Mouse (Mus musculus): ENCODE measurements around the gene Gins1. TPM values are rescaled to one million over a fixed set of nuclear protein-coding genes. Genes with fewer than 3 reads are reported as not detected.

Gene Gins1
- polyA plus RNA-seq (2012; ENCODE audit: insufficient read depth, insufficient read length, low replicate concordance, missing spikeins) = not detected in 2 replicates

DNA sequence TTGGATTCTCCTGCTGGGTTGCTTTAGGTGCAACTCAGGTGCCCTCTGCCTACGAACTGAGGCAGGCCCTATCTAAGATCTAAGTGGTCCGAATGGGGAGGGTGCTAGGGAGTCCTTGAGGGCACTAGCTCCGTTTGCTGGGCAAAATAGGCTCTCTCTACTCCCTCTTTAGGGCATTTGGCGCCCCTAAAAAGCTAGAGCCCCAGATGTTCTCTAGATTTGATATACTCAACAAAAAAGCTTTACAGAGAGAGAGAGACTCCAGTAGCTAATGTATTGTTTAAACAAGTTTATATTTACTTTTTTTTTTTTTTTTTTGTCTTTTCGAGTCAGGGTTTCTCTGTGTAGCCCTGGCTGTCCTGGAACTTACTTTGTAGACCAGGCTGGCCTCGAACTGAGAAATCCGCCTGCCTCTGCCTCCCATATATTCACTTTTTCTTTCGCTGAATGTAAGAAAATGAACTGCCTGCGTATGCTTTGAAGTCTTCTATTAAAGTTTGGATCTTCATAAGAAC lies at the start of gene Gins1:
Gene Gins1 (plus strand): TSS at position 465 of the 515 bp plus-strand sequence.
- H3K27ac ChIP-seq (ENCODE audit: insufficient read depth, low read depth, low read length) = peak within 1 kb of the TSS; percentile 81
- no peak for TF ChIP-seq POLR2A (IDR thresholded peaks at IDR 0.05; ENCODE audit: insufficient read depth, low read depth, low read length)
- TF ChIP-seq CTCF (IDR thresholded peaks at IDR 0.05; ENCODE audit: insufficient read depth, low read depth, low read length) = no peak
- H3K4me1 ChIP-seq (ENCODE audit: control insufficient read depth, insufficient read depth, low read length) = 0 out of 2 replicates have a peak, but pooled peaks cover 2% of the 10 kb centered on the region
- peak within 1 kb of the TSS; percentile 92 for H3K4me3 ChIP-seq (ENCODE audit: insufficient read depth, low read depth, low read length)
- 35% methylated on average over 9 of the region's 9 CpGs for WGBS

DNA sequence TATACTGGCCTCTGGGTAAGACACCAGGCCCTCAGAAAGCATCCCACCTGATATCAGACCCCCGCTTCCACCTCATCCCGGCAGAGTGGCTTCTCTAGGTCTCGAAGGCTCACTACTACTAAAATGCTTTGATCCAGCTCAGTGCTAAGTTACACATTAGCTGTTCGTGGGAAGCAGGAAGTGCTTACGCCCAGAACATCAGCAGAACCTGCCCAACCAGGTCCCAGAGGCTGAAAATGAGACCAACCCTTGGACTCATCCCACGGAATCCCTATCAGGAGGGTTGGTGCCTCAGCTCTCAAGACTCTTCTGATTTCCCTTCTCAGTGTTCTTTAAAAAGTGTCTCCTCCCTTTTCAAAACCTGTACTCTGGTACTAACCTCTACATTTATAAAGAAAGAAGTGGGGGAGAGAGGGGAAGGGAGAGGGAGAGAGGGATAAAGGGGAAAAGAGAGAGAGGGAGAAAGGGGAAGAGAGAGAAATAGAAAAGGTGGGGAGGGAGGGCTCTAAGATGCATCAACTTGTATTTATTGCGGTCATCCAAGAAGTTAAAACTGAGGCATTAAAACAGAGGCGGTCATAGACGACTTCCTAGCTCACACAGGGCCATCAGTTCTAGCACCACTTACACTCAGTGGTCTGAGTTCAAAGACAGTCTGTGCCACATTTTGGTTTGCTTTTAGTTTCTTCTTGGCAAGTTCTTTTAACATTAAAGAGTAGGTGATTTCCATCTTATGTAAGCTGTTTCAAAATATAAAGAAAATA lies 46.3 kb upstream of the Gins1 start:
- no peak overlapping the region for H3K4me3 ChIP-seq (ENCODE audit: insufficient read depth, low read depth, low read length)
- WGBS = 88% methylated on average over 9 of the region's 9 CpGs
- TF ChIP-seq POLR2A (IDR thresholded peaks at IDR 0.05; ENCODE audit: insufficient read depth, low read depth, low read length) = no peak
- no peak for TF ChIP-seq CTCF (IDR thresholded peaks at IDR 0.05; ENCODE audit: insufficient read depth, low read depth, low read length)
- no peak overlapping the region for H3K27ac ChIP-seq (ENCODE audit: insufficient read depth, low read depth, low read length)
- peaks cover 6% of the 10 kb centered on the region; the same call in 1 of the 2 replicates for H3K4me1 ChIP-seq (ENCODE audit: control insufficient read depth, insufficient read depth, low read length)

GRCm38 (mm10) chr2:150859709-150860470 lies 45.3 kb upstream of the Gins1 start:
- Histone ChIP-seq H3K27ac (ENCODE audit: insufficient read depth, low read depth, low read length) (no peak overlapping the region), H3K4me3 (ENCODE audit: insufficient read depth, low read depth, low read length) (no peak overlapping the region), H3K4me1 (ENCODE audit: control insufficient read depth, insufficient read depth, low read length) (peaks cover 4% of the 10 kb centered on the region; the same call in 1 of the 2 replicates)
- TF ChIP-seq POLR2A (IDR thresholded peaks at IDR 0.05; ENCODE audit: insufficient read depth, low read depth, low read length) (no peak), CTCF (IDR thresholded peaks at IDR 0.05; ENCODE audit: insufficient read depth, low read depth, low read length) (no peak)
- WGBS = 77% methylated on average over 11 of the region's 11 CpGs

GRCm38 (mm10) chr2:150861128-150861527 lies 44.1 kb upstream of the Gins1 start:
- Histone ChIP-seq H3K27ac (ENCODE audit: insufficient read depth, low read depth, low read length) (no peak overlapping the region), H3K4me1 (ENCODE audit: control insufficient read depth, insufficient read depth, low read length) (peaks cover 3% of the 10 kb centered on the region; the same call in 1 of the 2 replicates), H3K4me3 (ENCODE audit: insufficient read depth, low read depth, low read length) (no peak overlapping the region)
- TF ChIP-seq POLR2A (IDR thresholded peaks at IDR 0.05; ENCODE audit: insufficient read depth, low read depth, low read length) (no peak), CTCF (IDR thresholded peaks at IDR 0.05; ENCODE audit: insufficient read depth, low read depth, low read length) (no peak)
- 86% methylated on average over 2 of the region's 2 CpGs for WGBS

- H3K4me1 ChIP-seq (ENCODE audit: control insufficient read depth, insufficient read depth, low read length) = no peaks in the 10 kb centered on the region
- no peak for TF ChIP-seq CTCF (IDR thresholded peaks at IDR 0.05; ENCODE audit: insufficient read depth, low read depth, low read length)
- no peak for TF ChIP-seq POLR2A (IDR thresholded peaks at IDR 0.05; ENCODE audit: insufficient read depth, low read depth, low read length)
- WGBS = 96% methylated on average over 2 of the region's 2 CpGs
- no peak overlapping the region for H3K4me3 ChIP-seq (ENCODE audit: insufficient read depth, low read depth, low read length)
- no peak overlapping the region for H3K27ac ChIP-seq (ENCODE audit: insufficient read depth, low read depth, low read length)
Measured at GRCm38 (mm10) chr2:150867021-150867420, 38.2 kb upstream of the Gins1 start.

- TF ChIP-seq CTCF (IDR thresholded peaks at IDR 0.05; ENCODE audit: insufficient read depth, low read depth, low read length) = no peak
- TF ChIP-seq POLR2A (IDR thresholded peaks at IDR 0.05; ENCODE audit: insufficient read depth, low read depth, low read length) = no peak
- Histone ChIP-seq H3K4me3 (ENCODE audit: insufficient read depth, low read depth, low read length) (no peak overlapping the region), H3K27ac (ENCODE audit: insufficient read depth, low read depth, low read length) (no peak overlapping the region), H3K4me1 (ENCODE audit: control insufficient read depth, insufficient read depth, low read length) (no peaks in the 10 kb centered on the region)
- 89% methylated on average over 1 of the region's 1 CpGs for WGBS
Measured at GRCm38 (mm10) chr2:150869446-150869845, 35.8 kb upstream of the Gins1 start.

DNA sequence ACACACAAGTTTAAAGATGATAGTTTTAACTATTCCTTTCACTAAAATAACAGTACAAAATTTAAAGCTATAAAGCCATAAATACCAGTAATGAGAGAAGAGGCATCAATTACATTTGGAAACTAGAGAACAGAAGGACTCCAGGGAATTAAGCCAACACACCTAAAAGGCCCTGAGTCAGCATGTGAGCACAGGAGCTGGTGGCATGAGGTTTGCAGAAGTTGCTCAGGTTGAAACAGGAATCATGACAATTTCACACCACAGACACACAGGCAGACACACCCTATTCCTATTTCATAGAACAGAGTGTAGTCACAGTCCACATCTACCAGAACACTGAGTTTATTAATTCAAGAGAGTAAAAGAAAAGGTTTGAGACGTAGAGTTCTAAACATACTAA lies 30.7 kb upstream of the Gins1 start:
- WGBS = 68% methylated on average over 1 of the region's 1 CpGs
- TF ChIP-seq POLR2A (IDR thresholded peaks at IDR 0.05; ENCODE audit: insufficient read depth, low read depth, low read length) (no peak), CTCF (IDR thresholded peaks at IDR 0.05; ENCODE audit: insufficient read depth, low read depth, low read length) (no peak)
- peaks cover 3% of the 10 kb centered on the region; the same call in 1 of the 2 replicates for H3K4me1 ChIP-seq (ENCODE audit: control insufficient read depth, insufficient read depth, low read length)
- no peak overlapping the region for H3K4me3 ChIP-seq (ENCODE audit: insufficient read depth, low read depth, low read length)
- H3K27ac ChIP-seq (ENCODE audit: insufficient read depth, low read depth, low read length) = no peak overlapping the region

GRCm38 (mm10) chr2:150875226-150875625 lies 30.0 kb upstream of the Gins1 start:
- peaks cover 3% of the 10 kb centered on the region; the same call in 1 of the 2 replicates for H3K4me1 ChIP-seq (ENCODE audit: control insufficient read depth, insufficient read depth, low read length)
- H3K27ac ChIP-seq (ENCODE audit: insufficient read depth, low read depth, low read length) = no peak overlapping the region
- no peak overlapping the region for H3K4me3 ChIP-seq (ENCODE audit: insufficient read depth, low read depth, low read length)
- 98% methylated on average over 1 of the region's 1 CpGs for WGBS
- TF ChIP-seq POLR2A (IDR thresholded peaks at IDR 0.05; ENCODE audit: insufficient read depth, low read depth, low read length) (no peak), CTCF (IDR thresholded peaks at IDR 0.05; ENCODE audit: insufficient read depth, low read depth, low read length) (no peak)

All from olfactory bulb, adult 2 months (tissue).